Mouse (Mus musculus) cerebellum, adult 18-20 months (tissue): ENCODE results near the gene Olfr676.
"Not testable (repeated sequence)": the region's sequence is repeated elsewhere in the genome, so short reads cannot be mapped to it uniquely, and the experiment has no call there.

Source experiments
- DNase-seq, 2 experiments: peaks; one replicate each; pipeline ENCODE4 v3.0.0; 2021

The Olfr676 gene

GRCm38 (mm10) chr7:105032398-105032797, at the start of gene Olfr676:
TSS of gene Olfr676 (plus strand) at chr7:105032698.
- no peak for DNase-seq

- DNase-seq = no peak
Observed at GRCm38 (mm10) chr7:105001929-105002328, 30.6 kb upstream of the Olfr676 start, which contains the start of gene Olfr672. TSS of gene Olfr672 (minus strand) at chr7:105002029.

- no peak for DNase-seq
Observed at GRCm38 (mm10) chr7:105022530-105022929, 10.0 kb upstream of the Olfr676 start.

GRCm38 (mm10) chr7:105028360-105028759, 4.1 kb upstream of the Olfr676 start, which contains the start of gene Olfr675:
TSS of gene Olfr675 (minus strand) at chr7:105028460.
- no peak for DNase-seq

GRCm38 (mm10) chr7:105033836-105034235, 1.3 kb downstream of the Olfr676 start:
- DNase-seq = not testable (repeated sequence)

- no peak for DNase-seq
Observed at GRCm38 (mm10) chr7:105058951-105059350, 26.5 kb downstream of the Olfr676 start.

GRCm38 (mm10) chr7:105064175-105064574, 31.7 kb downstream of the Olfr676 start, which contains the start of gene Olfr678:
TSS of gene Olfr678 (plus strand) at chr7:105064475.
- DNase-seq = no peak

GRCm38 (mm10) chr7:105080905-105081304, 48.4 kb downstream of the Olfr676 start, which contains the start of gene Olfr679:
TSS of gene Olfr679 (plus strand) at chr7:105081205.
- no peak for DNase-seq
